Mouse (Mus musculus) spleen, adult 2 months (tissue): ENCODE measurements at regions not wholly inside any gene's neighbourhood (a gene's known extent, or its start where the extent isn't known, plus 50 kb on each side); places are given as distances from the start of the nearest gene placed in this dataset.

Experiments used
- DNase-seq, 2 experiments: peaks; one replicate each; pipeline versions ENCODE4 v3.0.0 to v3.0.0-alpha.2; 2012 to 2021; ENCODE audit warnings: low spot score in 2 of 2, low read depth in 1 of 2
- H3K27ac ChIP-seq: fragments of 200-500 bp; 2 replicates; pipeline ENCODE4 v1.5.1; 2012; ENCODE audit warnings: low read length, inconsistent platforms; ENCODE audit not compliant: insufficient read depth
- H3K27me3 ChIP-seq: fragments of 200-500 bp; 2 replicates; pipeline ENCODE4 v1.6.1; 2012; ENCODE audit warnings: mild to moderate bottlenecking, moderate library complexity, low read length, inconsistent platforms; ENCODE audit not compliant: control insufficient read depth, insufficient read depth
- H3K36me3 ChIP-seq: fragments of 200-500 bp; 2 replicates; pipeline ENCODE4 v1.6.1; 2012; ENCODE audit warnings: mild to moderate bottlenecking, low read length, inconsistent platforms; ENCODE audit not compliant: control insufficient read depth, insufficient read depth
- H3K4me1 ChIP-seq: fragments of 200-500 bp; 2 replicates; pipeline ENCODE4 v1.6.1; 2011; ENCODE audit warnings: inconsistent platforms; ENCODE audit not compliant: control insufficient read depth, insufficient read depth, insufficient read length
- H3K4me3 ChIP-seq: fragments of 200-500 bp; 2 replicates; pipeline ENCODE4 v1.5.1; 2011; ENCODE audit warnings: mild to moderate bottlenecking, inconsistent platforms; ENCODE audit not compliant: insufficient read depth, insufficient read length; ENCODE audit errors: extremely low read depth
- CTCF ChIP-seq: fragments of 200-500 bp; IDR thresholded peaks from 2 replicates; pipeline ENCODE4 v1.5.1; 2011; ENCODE audit warnings: mild to moderate bottlenecking, inconsistent platforms; ENCODE audit not compliant: insufficient read depth, insufficient read length, insufficient replicate concordance; ENCODE audit errors: extremely low read depth
- POLR2A ChIP-seq: fragments of 200-500 bp; IDR thresholded peaks from 2 replicates; pipeline ENCODE4 v1.6.1; 2011; ENCODE audit warnings: low read depth, low read length, inconsistent platforms
- WGBS: fragments of 180-500 bp; shearing (Covaris S2); methylation state at CpG from one replicate; pipeline ENCODE4 v1.1.7; 2018; 5-methylcytosine and 5-hydroxymethylcytosine counted together

GRCm38 (mm10) chr15:10838584-10839288 lies 113.4 kb upstream of the C1qtnf3 start:
- H3K4me3 ChIP-seq: no peak overlapping the region
- H3K27me3 ChIP-seq: no peaks in the 10 kb centered on the region
- H3K36me3 ChIP-seq: no peaks in the 10 kb centered on the region
- no peak overlapping the region for H3K27ac ChIP-seq
- no peaks in the 10 kb centered on the region for H3K4me1 ChIP-seq
- WGBS: 91% methylated on average over 1 of the region's 1 CpGs
- DNase-seq: no peak
- TF ChIP-seq CTCF: no peak
- no peak for TF ChIP-seq POLR2A

- 86% methylated on average over 4 of the region's 4 CpGs for WGBS
Observed at GRCm38 (mm10) chr15:10840621-10841034, 111.5 kb upstream of the C1qtnf3 start.

GRCm38 (mm10) chr15:10843060-10843695 lies 109.0 kb upstream of the C1qtnf3 start:
- Histone ChIP-seq H3K27ac (no peak overlapping the region), H3K27me3 (no peaks in the 10 kb centered on the region), H3K4me1 (no peaks in the 10 kb centered on the region), H3K4me3 (no peak overlapping the region), H3K36me3 (no peaks in the 10 kb centered on the region)
- DNase-seq: no peak
- no peak for TF ChIP-seq POLR2A
- TF ChIP-seq CTCF: no peak
- WGBS: 85% methylated on average over 3 of the region's 3 CpGs

More at GRCm38 (mm10) chr15:10840621-10841034, 111.5 kb upstream of the C1qtnf3 start:
- no peak for DNase-seq
- H3K27me3 ChIP-seq: no peaks in the 10 kb centered on the region
- TF ChIP-seq POLR2A (no peak), CTCF (no peak)
- H3K4me3 ChIP-seq: no peak overlapping the region
- H3K4me1 ChIP-seq: no peaks in the 10 kb centered on the region
- H3K27ac ChIP-seq: no peak overlapping the region
- no peaks in the 10 kb centered on the region for H3K36me3 ChIP-seq

- Histone ChIP-seq H3K27me3 (no peaks in the 10 kb centered on the region), H3K4me3 (no peak overlapping the region), H3K36me3 (no peaks in the 10 kb centered on the region), H3K27ac (no peak overlapping the region), H3K4me1 (no peaks in the 10 kb centered on the region)
- no peak for TF ChIP-seq CTCF
- no peak for TF ChIP-seq POLR2A
- WGBS: 86% methylated on average over 4 of the region's 4 CpGs
- no peak for DNase-seq
Observed at GRCm38 (mm10) chr15:10846722-10847121, 105.4 kb upstream of the C1qtnf3 start.

GRCm38 (mm10) chr15:10864004-10864775 lies 87.9 kb upstream of the C1qtnf3 start:
- Histone ChIP-seq H3K27ac (no peak overlapping the region), H3K4me1 (no peaks in the 10 kb centered on the region), H3K4me3 (no peak overlapping the region), H3K36me3 (no peaks in the 10 kb centered on the region), H3K27me3 (no peaks in the 10 kb centered on the region)
- WGBS: 83% methylated on average over 7 of the region's 7 CpGs
- DNase-seq: no peak
- TF ChIP-seq CTCF: no peak
- no peak for TF ChIP-seq POLR2A

- 74% methylated on average over 5 of the region's 5 CpGs for WGBS
- no peaks in the 10 kb centered on the region for H3K4me1 ChIP-seq
- no peaks in the 10 kb centered on the region for H3K36me3 ChIP-seq
- DNase-seq: no peak
- H3K27ac ChIP-seq: no peak overlapping the region
- TF ChIP-seq POLR2A (no peak), CTCF (no peak)
- H3K27me3 ChIP-seq: no peaks in the 10 kb centered on the region
- no peak overlapping the region for H3K4me3 ChIP-seq
Observed at GRCm38 (mm10) chr15:10865109-10865508, 87.0 kb upstream of the C1qtnf3 start.

GRCm38 (mm10) chr15:10866794-10867193 lies 85.3 kb upstream of the C1qtnf3 start:
- TF ChIP-seq CTCF (no peak), POLR2A (no peak)
- Histone ChIP-seq H3K4me3 (no peak overlapping the region), H3K27me3 (no peaks in the 10 kb centered on the region), H3K4me1 (no peaks in the 10 kb centered on the region), H3K36me3 (no peaks in the 10 kb centered on the region), H3K27ac (no peak overlapping the region)
- 79% methylated on average over 5 of the region's 5 CpGs for WGBS
- DNase-seq: no peak
